Mouse (Mus musculus) ES-E14 (cell line): Measurements from ENCODE around the gene Trim2. TPM values are rescaled to one million over a fixed set of nuclear protein-coding genes. Genes with fewer than 3 reads are reported as not detected.

Experiments used
- DNase-seq: peaks from one replicate; pipeline ENCODE4 v3.0.0-alpha.2; 2013; ENCODE audit warnings: low read depth, low spot score
- H3K27ac ChIP-seq: 2 replicates; pipeline ENCODE4 v1.5.1; 2012; ENCODE audit warnings: low read depth, mild to moderate bottlenecking, low read length, moderate library complexity, mixed read lengths; ENCODE audit not compliant: poor library complexity, insufficient read depth, severe bottlenecking
- H3K36me3 ChIP-seq: 2 replicates; pipeline ENCODE4 v1.6.1; 2012; ENCODE audit warnings: mild to moderate bottlenecking, low read length, moderate library complexity, mixed read lengths; ENCODE audit not compliant: control insufficient read depth, poor library complexity, insufficient read depth, severe bottlenecking
- H3K4me1 ChIP-seq, 2 experiments: fragments of 150-350 bp in 1 of 2; sonication (generic) in 1 of 2; 2 replicates each; pipeline ENCODE4 v1.6.1; 2012; ENCODE audit warnings: low read length in 2 of 2, mild to moderate bottlenecking in 1 of 2, mixed read lengths in 1 of 2; ENCODE audit not compliant: control insufficient read depth in 2 of 2, insufficient read depth in 2 of 2, poor library complexity in 1 of 2
- H3K4me3 ChIP-seq, 2 experiments: fragments of 150-350 bp in 1 of 2; sonication (generic) in 1 of 2; 2 replicates each; pipeline ENCODE4 v1.5.1; 2012; ENCODE audit warnings: low read length in 2 of 2, low read depth in 1 of 2, mild to moderate bottlenecking in 1 of 2, mixed read lengths in 1 of 2; ENCODE audit not compliant: insufficient read depth in 1 of 2, poor library complexity in 1 of 2, severe bottlenecking in 1 of 2
- H3K9ac ChIP-seq: 2 replicates; pipeline ENCODE4 v1.6.1; 2012; ENCODE audit warnings: low read depth, mild to moderate bottlenecking, low read length, mixed read lengths; ENCODE audit not compliant: poor library complexity, insufficient read depth, severe bottlenecking
- H3K9me3 ChIP-seq: fragments of 150-350 bp; sonication (generic); 2 replicates; pipeline ENCODE4 v1.6.1; 2012; ENCODE audit warnings: low read depth, mild to moderate bottlenecking, low read length; ENCODE audit not compliant: control insufficient read depth, insufficient read depth
- CHD2 ChIP-seq: IDR thresholded peaks from 2 replicates; pipeline ENCODE4 v1.6.1; 2014; ENCODE audit warnings: mild to moderate bottlenecking, low read depth, low read length, inconsistent platforms
- HCFC1 ChIP-seq: IDR thresholded peaks from 2 replicates; pipeline ENCODE4 v1.6.1; 2012; ENCODE audit warnings: low read length, inconsistent platforms, borderline replicate concordance; ENCODE audit not compliant: insufficient read depth
- MAFK ChIP-seq: IDR thresholded peaks from 2 replicates; pipeline ENCODE4 v1.6.1; 2014; ENCODE audit warnings: mild to moderate bottlenecking, low read depth, low read length, inconsistent platforms; ENCODE audit not compliant: insufficient read depth
- ZC3H11A ChIP-seq: IDR thresholded peaks from 2 replicates; pipeline ENCODE4 v1.6.1; 2012; ENCODE audit warnings: low read depth, mild to moderate bottlenecking, inconsistent platforms, low read length, borderline replicate concordance
- ZNF384 ChIP-seq: IDR thresholded peaks from 2 replicates; pipeline ENCODE4 v1.6.1; 2012; ENCODE audit warnings: low read depth, low read length, inconsistent platforms
- in situ Hi-C, 2 experiments: fragments of 600-800 bp; cut with MboI; formaldehyde crosslinking; loops; one replicate each; pipeline ENCODE4 v1.15.1; 2025; ENCODE audit warnings: low sequenced_read_pairs in 2 of 2, inconsistent platforms in 1 of 2; ENCODE audit not compliant: unreplicated experiment in 2 of 2
- total RNA-seq: library from RNA; depleted of rRNA; stranded (reverse); fragments of 300-350 nt; gene quantifications from 2 replicates; pipeline ENCODE4 v1.2.3, GENCODE M21; 2012

Gene Trim2
- total RNA-seq, 1 experiment: 27.3 TPM

DNA sequence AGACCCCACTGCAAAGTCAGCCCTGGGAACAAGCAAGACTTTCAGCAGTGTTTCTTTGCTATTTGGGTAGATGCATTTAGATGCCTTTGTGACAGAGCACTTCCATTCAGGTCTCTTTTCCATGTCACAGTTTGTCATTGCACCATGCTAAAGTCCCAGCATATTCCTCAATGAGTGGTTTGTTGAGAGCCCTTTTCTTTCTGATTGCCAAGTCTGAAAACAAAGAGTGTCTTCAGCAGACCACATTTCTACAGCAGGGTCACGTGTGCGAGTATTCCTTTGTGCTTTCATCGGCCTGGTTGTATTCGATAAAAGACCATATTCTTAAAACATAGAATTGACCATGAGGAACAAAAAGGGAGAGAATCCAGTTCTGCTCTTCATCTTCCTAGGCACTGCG lies 14.4 kb downstream of the Trim2 start:
- DNase-seq: no peak
- Histone ChIP-seq H3K9ac (no peak overlapping the region), H3K9me3 (no peaks in the 10 kb centered on the region), H3K4me3 (no peak overlapping the region), H3K4me1 (peaks cover 0 to 2% of the 10 kb centered on the region in 2 experiments; a peak in 1 of 4 replicates), H3K27ac (no peak overlapping the region), H3K36me3 (no peaks in the 10 kb centered on the region)
- in situ Hi-C loops: no loop called here
- TF ChIP-seq MAFK (no peak), ZNF384 (no peak), HCFC1 (no peak), CHD2 (no peak), ZC3H11A (no peak)

DNA sequence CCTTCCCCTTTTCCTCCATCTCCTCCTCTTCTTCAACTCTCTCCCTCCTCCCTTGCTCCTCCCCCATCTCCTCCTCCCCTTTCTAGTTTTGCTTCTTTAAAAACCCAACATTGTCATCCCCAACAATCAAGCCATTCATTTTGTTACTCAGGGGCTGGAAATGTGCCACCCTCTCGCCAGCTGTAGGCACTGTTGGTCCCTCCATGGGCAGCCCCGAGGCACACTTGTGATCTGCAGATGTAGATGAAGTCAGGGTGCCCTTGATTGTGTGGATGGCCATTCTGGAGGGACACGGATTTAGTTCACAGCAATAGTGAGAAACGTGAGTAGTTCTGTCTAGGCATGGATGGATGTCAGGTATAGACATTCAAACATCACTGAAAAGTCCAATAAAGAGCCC lies 17.7 kb downstream of the Trim2 start:
- DNase-seq: no peak
- TF ChIP-seq MAFK: no peak
- TF ChIP-seq ZNF384: no peak
- no peak for TF ChIP-seq HCFC1
- TF ChIP-seq ZC3H11A: no peak
- no peak for TF ChIP-seq CHD2
- in situ Hi-C loops: no loop called here
- Histone ChIP-seq H3K36me3 (no peaks in the 10 kb centered on the region), H3K4me3 (no peak overlapping the region), H3K9me3 (no peaks in the 10 kb centered on the region), H3K9ac (no peak overlapping the region), H3K4me1 (peaks cover 6% of the 10 kb centered on the region in 2 experiments; a peak in 3 of 4 replicates), H3K27ac (no peak overlapping the region)

DNA sequence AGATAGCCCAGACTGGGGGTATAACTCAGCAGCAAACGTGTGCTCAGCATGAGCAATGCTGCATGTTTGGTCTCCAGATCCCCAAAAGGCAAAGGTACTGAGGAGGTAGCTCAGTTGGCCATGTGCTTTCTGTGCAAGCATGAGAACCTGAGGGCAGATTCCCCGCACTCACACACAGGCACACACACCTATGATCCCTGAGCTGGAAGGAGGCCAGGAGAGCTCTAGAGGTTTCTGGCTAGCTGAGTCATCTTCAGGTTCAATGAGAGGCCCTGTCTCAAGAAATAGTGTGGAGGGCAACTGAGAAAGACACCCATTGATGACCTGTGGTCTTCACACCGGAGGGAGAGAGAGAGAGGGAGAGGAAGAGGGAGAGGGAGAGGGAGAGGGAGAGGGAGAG lies 19.4 kb downstream of the Trim2 start:
- H3K4me3 ChIP-seq: no peak overlapping the region
- no peak for TF ChIP-seq ZC3H11A
- no peak for TF ChIP-seq CHD2
- TF ChIP-seq HCFC1: no peak
- TF ChIP-seq MAFK: no peak
- TF ChIP-seq ZNF384: no peak
- no peaks in the 10 kb centered on the region for H3K9me3 ChIP-seq
- no peak for DNase-seq
- peaks cover 6 to 11% of the 10 kb centered on the region in 2 experiments; a peak in 3 of 4 replicates for H3K4me1 ChIP-seq
- H3K36me3 ChIP-seq: no peaks in the 10 kb centered on the region
- H3K27ac ChIP-seq: no peak overlapping the region
- no peak overlapping the region for H3K9ac ChIP-seq
- in situ Hi-C loops: no loop called here

DNA sequence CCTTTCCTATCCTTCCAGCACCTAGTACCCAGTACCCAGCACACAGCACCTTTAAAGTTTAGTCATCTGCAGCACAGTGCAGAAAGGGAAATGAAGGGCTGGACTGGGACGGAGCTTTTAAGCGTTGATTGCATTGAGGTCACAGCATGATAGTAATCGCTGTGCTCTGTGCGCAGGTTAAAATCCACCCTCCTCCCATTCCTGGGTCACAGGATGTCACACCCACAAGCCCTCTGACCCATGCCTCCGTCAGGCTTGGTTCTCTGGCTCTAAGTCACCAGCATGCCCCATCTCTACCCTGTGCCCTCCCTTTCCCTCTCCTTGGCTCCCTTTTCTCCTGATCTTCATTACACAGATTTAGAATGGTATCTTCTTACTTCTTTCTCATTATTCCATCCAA lies 20.4 kb downstream of the Trim2 start:
- no peak overlapping the region for H3K4me3 ChIP-seq
- peaks cover 6 to 11% of the 10 kb centered on the region in 2 experiments; a peak in 3 of 4 replicates for H3K4me1 ChIP-seq
- H3K27ac ChIP-seq: no peak overlapping the region
- no peaks in the 10 kb centered on the region for H3K36me3 ChIP-seq
- in situ Hi-C loops: no loop called here
- H3K9me3 ChIP-seq: no peaks in the 10 kb centered on the region
- H3K9ac ChIP-seq: no peak overlapping the region
- DNase-seq: no peak
- TF ChIP-seq CHD2 (no peak), HCFC1 (no peak), MAFK (no peak), ZC3H11A (no peak), ZNF384 (no peak)

DNA sequence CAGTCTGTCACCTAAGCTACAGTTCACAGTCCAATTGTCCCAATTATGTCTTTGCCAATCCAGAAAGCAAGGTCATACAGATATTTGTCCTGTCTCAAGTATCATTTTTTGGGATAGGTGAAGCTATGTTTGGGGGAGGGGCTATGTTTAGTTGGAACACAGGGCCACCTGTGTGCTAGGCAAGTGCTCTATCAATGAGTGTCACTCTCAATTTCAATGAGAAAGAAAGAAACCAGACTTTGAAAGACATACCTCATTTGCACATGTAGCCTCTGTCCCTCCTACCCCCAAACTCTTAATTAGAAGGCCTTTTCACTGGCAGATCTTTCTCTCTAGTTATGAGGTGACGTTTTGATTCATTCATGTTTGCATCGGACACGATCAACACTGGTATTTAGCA lies 21.9 kb downstream of the Trim2 start:
- Histone ChIP-seq H3K9me3 (no peaks in the 10 kb centered on the region), H3K27ac (no peak overlapping the region), H3K4me3 (no peak overlapping the region), H3K36me3 (no peaks in the 10 kb centered on the region), H3K9ac (no peak overlapping the region), H3K4me1 (peaks cover 6 to 11% of the 10 kb centered on the region in 2 experiments; a peak in 3 of 4 replicates)
- in situ Hi-C loops: no loop called here
- DNase-seq: no peak
- no peak for TF ChIP-seq MAFK
- no peak for TF ChIP-seq CHD2
- TF ChIP-seq HCFC1: no peak
- TF ChIP-seq ZC3H11A: no peak
- no peak for TF ChIP-seq ZNF384
